Mouse (Mus musculus) heart, adult 2 months (tissue): ENCODE data around the gene Nle1. TPM values are rescaled to one million over a fixed set of nuclear protein-coding genes. Genes with fewer than 3 reads are reported as not detected.
A peak's percentile ranks its signal among the peaks of the same experiment; 100 is the strongest.

Source experiments
- DNase-seq, 2 experiments: peaks; one replicate each; pipeline ENCODE4 v3.0.0; 2021
- H3K27ac ChIP-seq: fragments of 200-600 bp; 2 replicates; pipeline ENCODE4 v1.8.1; 2022
- H3K27me3 ChIP-seq: fragments of 200-500 bp; 2 replicates; pipeline ENCODE4 v1.6.1; 2012; ENCODE audit warnings: mild to moderate bottlenecking, low read length, inconsistent platforms, mixed read lengths; ENCODE audit not compliant: control insufficient read depth, insufficient read depth
- H3K36me3 ChIP-seq: fragments of 200-500 bp; 2 replicates; pipeline ENCODE4 v1.6.1; 2012; ENCODE audit warnings: low read length, inconsistent platforms; ENCODE audit not compliant: control insufficient read depth, insufficient read depth
- H3K4me1 ChIP-seq: fragments of 200-500 bp; 2 replicates; pipeline ENCODE4 v1.6.1; 2011; ENCODE audit warnings: low read length; ENCODE audit not compliant: control insufficient read depth, insufficient read depth
- H3K4me3 ChIP-seq: fragments of 200-600 bp; 2 replicates; pipeline ENCODE4 v1.8.1; 2022
- H3K79me2 ChIP-seq: fragments of 200-500 bp; replicated peaks from 2 replicates; pipeline ENCODE4 v1.6.1; 2012; ENCODE audit warnings: mild to moderate bottlenecking, inconsistent platforms, low read length, moderate library complexity, mixed read lengths; ENCODE audit not compliant: control insufficient read depth, insufficient read depth
- H3K9ac ChIP-seq: fragments of 200-500 bp; 2 replicates; pipeline ENCODE4 v1.6.1; 2012; ENCODE audit warnings: low read depth, mild to moderate bottlenecking, control low read depth, inconsistent platforms, low read length, mixed read lengths
- CTCF ChIP-seq: fragments of 200-600 bp; IDR thresholded peaks from 2 replicates; pipeline ENCODE4 v1.8.1; 2022; ENCODE audit warnings: antibody characterized with exemption, mild to moderate bottlenecking, moderate library complexity
- EP300 ChIP-seq: fragments of 200-500 bp; IDR thresholded peaks from 2 replicates; pipeline ENCODE4 v1.6.1; 2011; ENCODE audit warnings: low read depth, low read length, control low read depth; ENCODE audit not compliant: insufficient read depth
- POLR2A ChIP-seq: fragments of 200-500 bp; IDR thresholded peaks from 2 replicates; pipeline ENCODE4 v1.6.1; 2011; ENCODE audit warnings: mild to moderate bottlenecking, low read depth, low read length, control low read depth; ENCODE audit not compliant: insufficient read depth
- WGBS: fragments of 180-500 bp; shearing (Covaris S2); methylation state at CpG from one replicate; pipeline ENCODE4 v1.1.7; 2018; 5-methylcytosine and 5-hydroxymethylcytosine counted together
- intact Hi-C: fragments of 180-260 bp; cut with DNase I; formaldehyde crosslinking; loops from one replicate; pipeline ENCODE4 v1.15.1; 2025
- polyA plus RNA-seq: library from polyadenylated mRNA; depleted of rRNA; stranded (reverse); fragments of >200 nt; gene quantifications from 2 replicates; pipeline ENCODE4 v1.2.3, GENCODE M21; 2012
- total RNA-seq, 2 experiments: library from RNA; stranded (reverse); gene quantifications; 2 replicates each; pipeline ENCODE4 v1.2.3; 2021

Gene Nle1
- total and polyA plus RNA-seq, 3 experiments = 8.4 to 17.7 (median 11.4) TPM

- intact Hi-C loops = loop anchor here (5.0 kb wide), 1 partner anchor 515 kb away; no protein-coding TSS in a partner anchor
- H3K9ac ChIP-seq = peak overlapping the region; percentile 68
Observed at GRCm38 (mm10) chr11:82951865-82952611, 43.8 kb upstream of the Nle1 start.

DNA sequence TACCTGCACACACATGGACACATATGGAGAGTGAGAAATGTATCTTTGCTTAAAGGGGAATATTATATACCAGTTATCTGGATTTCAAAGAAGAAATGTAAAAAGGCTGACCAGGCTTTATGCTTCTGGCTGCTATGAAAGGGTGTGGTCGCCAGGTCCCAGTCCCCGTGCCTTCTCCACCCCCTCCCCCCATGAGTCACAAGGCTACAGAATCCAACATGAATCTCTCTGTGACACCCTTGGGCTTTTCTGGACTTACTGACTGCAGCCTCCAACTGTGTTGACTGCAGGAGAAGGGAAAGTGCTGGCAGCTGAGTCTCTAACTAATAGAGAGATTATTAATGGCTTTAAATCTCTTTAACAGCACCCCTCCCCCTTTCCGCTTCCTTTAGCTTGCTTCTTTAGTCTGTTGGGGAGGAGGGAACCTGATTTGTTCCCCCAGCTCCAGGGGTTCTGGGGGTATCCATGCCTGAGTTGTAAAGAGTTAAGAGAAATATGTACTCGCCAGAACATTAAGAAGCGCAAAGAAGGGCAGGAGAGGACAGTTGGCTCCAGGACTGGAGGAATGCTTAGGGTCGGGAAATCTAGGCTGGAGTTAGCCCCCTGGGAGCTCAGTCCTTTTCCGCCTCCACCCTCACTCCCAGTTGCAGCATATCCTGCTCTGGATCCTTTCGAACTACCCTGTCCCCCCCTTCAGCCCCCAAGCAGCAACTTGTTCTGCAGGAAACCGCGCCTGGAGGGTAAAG, 42.7 kb upstream of the Nle1 start, which contains the start of gene Slfn5:
TSS of gene Slfn5 (plus strand) at position 614 of the 746 bp plus-strand sequence.
- Histone ChIP-seq H3K4me1 (peaks cover 12% of the 10 kb centered on the region), H3K36me3 (peaks cover 13% of the 10 kb centered on the region), H3K9ac (peak within 1 kb of the TSS; percentile 68), H3K79me2 (no peaks in the 10 kb centered on the region; the same call in 1 of the 2 replicates), H3K4me3 (peak within 1 kb of the TSS; percentile 63), H3K27me3 (no peaks in the 10 kb centered on the region), H3K27ac (peak within 1 kb of the TSS; percentile 97)
- no peak for TF ChIP-seq CTCF
- peak; percentile 59 for TF ChIP-seq POLR2A
- peak; percentile 96 for TF ChIP-seq EP300
- intact Hi-C loops = loop anchor here (5.0 kb wide), 1 partner anchor 516 kb away; no protein-coding TSS in a partner anchor
- peak; percentile 71 to 83 for DNase-seq
- WGBS = 15% methylated on average over 10 of the region's 10 CpGs

More at GRCm38 (mm10) chr11:82951865-82952611, 43.8 kb upstream of the Nle1 start:
- Histone ChIP-seq H3K4me3 (peak overlapping the region; percentile 63), H3K36me3 (peaks cover 24% of the 10 kb centered on the region), H3K4me1 (peaks cover 14% of the 10 kb centered on the region), H3K27me3 (no peaks in the 10 kb centered on the region), H3K27ac (peak overlapping the region; percentile 97), H3K79me2 (peaks cover 1% of the 10 kb centered on the region; the same call in 1 of the 2 replicates)
- 6% methylated on average over 28 of the region's 28 CpGs for WGBS
- peak; percentile 84 to 87 for DNase-seq
- TF ChIP-seq POLR2A (peak; percentile 97), EP300 (0 out of 2 replicates have a peak, but pooled peaks have one; percentile 79), CTCF (no peak)

- 46% methylated on average over 9 of the region's 9 CpGs for WGBS
- TF ChIP-seq EP300 = no peak
- TF ChIP-seq CTCF = no peak
- 0 out of 2 replicates have a peak, but pooled peaks have one; percentile 20 for TF ChIP-seq POLR2A
- intact Hi-C loops = no loop called here
- H3K9ac ChIP-seq = peak overlapping the region; percentile 64
- H3K4me1 ChIP-seq = peaks cover 9% of the 10 kb centered on the region
- H3K27me3 ChIP-seq = no peaks in the 10 kb centered on the region
- no peaks in the 10 kb centered on the region for H3K79me2 ChIP-seq
- DNase-seq = peak; percentile 53 to 59
- H3K4me3 ChIP-seq = peak overlapping the region; percentile 40
- peak overlapping the region; percentile 97 for H3K27ac ChIP-seq
- H3K36me3 ChIP-seq = peaks cover 5% of the 10 kb centered on the region
Observed at GRCm38 (mm10) chr11:82949036-82949435, 40.8 kb upstream of the Nle1 start.

DNA sequence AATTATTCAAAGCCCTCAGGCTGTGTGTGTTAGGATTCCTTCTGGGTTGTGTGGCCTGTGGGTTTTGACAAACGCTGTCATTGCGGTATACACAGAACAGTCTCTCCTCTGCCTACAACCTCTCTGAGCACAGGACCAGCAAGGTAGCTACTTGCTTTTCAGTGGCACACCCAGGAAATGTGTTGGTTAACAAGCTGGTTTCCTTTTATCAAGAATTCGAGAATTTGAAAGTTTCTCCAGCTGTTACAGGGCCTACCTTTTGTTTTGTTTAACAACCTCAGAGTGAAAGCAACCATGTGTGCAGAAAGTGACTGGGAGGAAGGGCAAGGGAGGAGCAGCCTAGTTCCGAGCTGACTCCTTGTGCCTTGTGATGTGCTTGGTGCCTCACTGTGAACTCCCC, 39.2 kb upstream of the Nle1 start:
- Histone ChIP-seq H3K27ac (peak overlapping the region; percentile 97), H3K79me2 (no peaks in the 10 kb centered on the region), H3K9ac (peak overlapping the region; percentile 37; the same call in 1 of the 2 replicates), H3K27me3 (no peaks in the 10 kb centered on the region), H3K4me1 (peaks cover 9% of the 10 kb centered on the region), H3K4me3 (0 out of 2 replicates have a peak overlapping the region, but pooled peaks have one; percentile 12), H3K36me3 (no peaks in the 10 kb centered on the region)
- TF ChIP-seq CTCF (no peak), POLR2A (peak; percentile 29; the same call in 1 of the 2 replicates), EP300 (0 out of 2 replicates have a peak, but pooled peaks have one; percentile 51)
- DNase-seq = no peak
- 45% methylated on average over 4 of the region's 4 CpGs for WGBS
- intact Hi-C loops = loop anchor here (1.0 kb wide), 1 partner anchor 13 kb away; no protein-coding TSS in a partner anchor

DNA sequence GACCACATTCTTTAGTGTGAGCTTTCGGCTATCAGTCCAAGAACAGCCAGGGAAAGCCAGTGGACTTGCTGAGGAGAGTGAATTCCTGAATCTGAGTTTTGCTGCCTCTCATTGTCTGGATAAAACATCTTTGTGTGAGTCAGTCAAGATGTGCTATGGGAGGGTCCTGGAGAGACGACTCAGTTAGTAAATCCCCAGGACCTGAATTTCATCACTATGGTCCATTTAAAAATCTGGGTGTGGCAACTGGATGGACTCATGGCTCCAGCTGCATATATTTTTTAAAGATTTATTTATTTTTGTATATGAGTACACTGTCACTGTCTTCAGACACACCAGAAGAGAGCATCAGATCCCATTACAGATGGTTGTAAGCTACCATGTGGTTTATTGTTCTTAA, 37.4 kb upstream of the Nle1 start:
- no peaks in the 10 kb centered on the region for H3K27me3 ChIP-seq
- DNase-seq = no peak
- no peak overlapping the region for H3K4me3 ChIP-seq
- WGBS = 20% methylated on average over 2 of the region's 2 CpGs
- intact Hi-C loops = no loop called here
- H3K79me2 ChIP-seq = no peaks in the 10 kb centered on the region
- no peak overlapping the region for H3K27ac ChIP-seq
- H3K4me1 ChIP-seq = peaks cover 9% of the 10 kb centered on the region
- no peak overlapping the region for H3K9ac ChIP-seq
- no peaks in the 10 kb centered on the region for H3K36me3 ChIP-seq
- TF ChIP-seq POLR2A (no peak), CTCF (no peak), EP300 (no peak)
